Mouse (Mus musculus): Measurements from ENCODE around the gene Ltbp4.

GRCm38 (mm10) chr7:27264761-27265160, 72.7 kb downstream of the Ltbp4 start:
- TF ChIP-seq CTCF (IDR thresholded peaks at IDR 0.05; ENCODE audit: extremely low read depth, insufficient read depth, low read length) (no peak), POLR2A (IDR thresholded peaks at IDR 0.05; ENCODE audit: extremely low read depth, insufficient read depth, low read length) (no peak)
